Mouse (Mus musculus) urinary bladder, postnatal 14 days (tissue): Measurements from ENCODE around the gene Inafm1.
"Not testable (repeated sequence)": the region's sequence is repeated elsewhere in the genome, so short reads cannot be mapped to it uniquely, and the experiment has no call there.

Experiments
- DNase-seq: peaks from one replicate; pipeline ENCODE4 v3.0.0; 2021; ENCODE audit warnings: low spot score

Inafm1 gene

GRCm38 (mm10) chr7:16297616-16298015 lies 24.2 kb upstream of the Inafm1 start:
- no peak for DNase-seq

GRCm38 (mm10) chr7:16296766-16297390 lies 23.5 kb upstream of the Inafm1 start:
- peak; percentile 92 for DNase-seq

DNA sequence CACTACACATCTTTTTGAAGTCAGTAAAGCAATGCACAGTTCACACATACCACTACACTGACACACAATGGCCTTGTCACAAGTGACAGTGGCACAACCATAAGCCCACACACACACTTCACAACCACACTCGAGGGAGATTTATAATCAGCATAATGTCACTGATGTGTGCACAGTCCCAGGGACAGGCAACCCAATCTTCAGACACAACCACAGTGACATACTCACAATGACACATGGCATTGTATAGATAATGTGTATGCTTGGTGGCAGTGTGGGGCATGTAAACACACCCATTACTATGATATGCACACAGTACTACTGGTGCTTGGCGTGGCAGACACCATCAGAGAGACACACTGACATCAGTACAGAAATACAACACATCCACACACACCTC lies 22.7 kb upstream of the Inafm1 start:
- no peak for DNase-seq

GRCm38 (mm10) chr7:16295321-16295900 lies 22.0 kb upstream of the Inafm1 start:
- peak; percentile 83 for DNase-seq

GRCm38 (mm10) chr7:16294837-16295236 lies 21.4 kb upstream of the Inafm1 start:
- DNase-seq = peak; percentile 95

GRCm38 (mm10) chr7:16294346-16294745 lies 20.9 kb upstream of the Inafm1 start:
- DNase-seq = no peak

DNA sequence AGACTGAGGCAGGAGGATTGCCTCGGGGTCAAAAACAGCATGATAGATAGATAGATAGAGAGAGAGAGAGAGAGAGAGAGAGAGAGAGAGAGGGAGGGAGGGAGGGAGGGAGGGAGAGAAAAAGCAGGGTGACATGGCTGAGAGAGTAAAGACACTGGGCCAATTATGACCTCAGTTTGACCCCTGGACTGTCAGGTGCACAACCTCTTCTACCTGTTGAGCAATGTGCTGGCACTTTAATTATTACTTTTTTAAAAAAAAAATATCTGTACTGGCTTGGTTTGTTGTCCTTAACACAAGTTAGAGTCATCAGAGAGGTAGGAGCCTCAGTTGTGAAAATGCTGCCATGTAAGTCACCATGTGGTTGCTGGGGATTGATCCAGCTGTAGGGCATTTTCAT lies 14.4 kb upstream of the Inafm1 start:
- no peak for DNase-seq

DNA sequence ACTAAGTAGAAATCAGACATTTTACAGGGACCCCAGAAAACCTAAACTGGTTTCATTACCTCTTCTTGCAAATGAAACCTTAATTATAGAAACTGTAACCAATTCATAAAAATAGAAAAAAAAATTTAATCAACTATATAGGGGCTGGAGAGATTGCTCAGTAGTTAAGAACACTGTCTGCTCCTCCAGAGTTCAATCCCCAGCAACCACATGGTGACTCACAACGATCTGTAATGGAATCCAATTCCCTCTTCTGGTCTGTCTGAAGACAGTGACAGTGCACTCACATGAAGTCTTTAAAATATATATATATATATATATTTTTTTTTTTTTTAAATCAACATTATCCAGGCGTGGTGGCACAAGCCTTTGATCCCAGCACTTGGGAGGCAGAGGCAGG lies 13.6 kb upstream of the Inafm1 start:
- no peak for DNase-seq

DNA sequence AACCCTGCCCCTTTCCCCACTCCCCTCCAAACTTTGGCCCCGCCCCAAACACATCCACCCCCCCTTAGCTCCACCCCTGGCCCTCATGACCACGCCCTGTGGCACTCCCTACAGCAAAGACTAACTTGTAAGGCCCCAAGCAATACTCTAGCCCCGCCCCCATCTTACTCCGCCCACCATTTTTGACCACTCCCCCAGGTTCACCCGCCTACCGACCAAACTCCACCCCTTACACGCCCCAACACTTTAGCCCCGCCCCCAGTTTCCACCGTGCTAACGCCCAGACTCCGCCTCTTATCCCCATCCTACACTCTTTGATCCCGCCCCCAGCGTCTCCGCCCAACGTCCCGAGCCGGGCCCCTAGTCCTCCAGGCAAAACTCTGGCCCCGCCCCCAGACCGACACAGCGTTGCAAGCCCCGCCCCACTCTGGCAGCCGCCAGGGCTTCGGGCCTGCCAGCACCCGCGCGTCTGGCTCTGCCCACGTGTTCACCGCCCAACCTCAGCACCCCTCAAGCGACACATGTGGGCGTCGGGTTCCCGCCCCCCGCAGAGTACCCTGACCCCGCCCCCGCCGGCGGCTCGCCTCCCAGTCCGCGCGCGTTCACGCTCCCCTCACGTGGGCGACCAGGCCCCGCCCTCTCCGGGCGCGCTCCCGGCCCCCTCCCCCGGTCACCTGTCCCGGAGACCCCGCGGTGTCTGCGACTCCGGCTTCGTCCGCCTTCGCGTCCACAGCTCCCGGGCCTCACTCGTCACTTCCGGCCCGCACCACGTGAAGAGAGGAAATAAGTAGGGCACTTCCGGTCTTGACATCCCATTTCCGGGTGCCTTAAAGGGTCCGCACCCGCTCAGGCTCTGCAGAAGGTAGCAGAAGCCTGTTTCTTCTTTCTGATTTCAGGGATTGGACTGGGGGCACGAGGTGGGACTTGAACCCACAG lies 12.9 kb upstream of the Inafm1 start, which contains the start of gene Ccdc9:
Gene Ccdc9, minus strand, starts transcription at position 770 of the 936 bp plus-strand sequence.
- peak; percentile 100 for DNase-seq

DNA sequence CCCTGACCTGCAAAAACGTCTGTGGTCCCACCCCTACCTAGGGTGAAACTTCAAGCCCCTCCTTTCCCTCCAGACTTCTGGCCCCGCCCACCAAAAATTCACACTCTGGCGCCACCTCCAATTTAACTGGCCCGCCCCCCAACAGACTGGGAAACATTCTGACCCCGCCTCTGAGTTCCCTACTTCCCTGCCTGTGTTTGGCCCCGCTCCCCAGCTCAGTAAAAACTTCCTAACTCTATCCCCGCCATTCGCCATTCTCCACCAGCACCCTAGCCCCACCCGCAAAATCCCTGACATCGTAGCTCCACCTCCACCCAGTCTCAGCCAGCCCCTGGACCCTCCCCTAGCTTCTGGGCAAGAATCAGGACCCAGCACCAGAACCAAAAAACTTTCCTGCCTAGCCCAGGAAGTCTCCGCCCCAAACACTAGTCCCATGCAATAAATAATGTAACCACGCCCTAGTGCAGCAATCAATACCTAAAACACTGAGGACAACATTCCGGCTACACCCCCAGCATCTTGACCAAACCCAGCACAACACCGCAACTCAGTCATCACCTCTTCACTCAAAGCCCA lies 12.1 kb upstream of the Inafm1 start:
- DNase-seq = peak; percentile 82

- no peak for DNase-seq
Measured at GRCm38 (mm10) chr7:16284904-16285303, 11.5 kb upstream of the Inafm1 start.

DNA sequence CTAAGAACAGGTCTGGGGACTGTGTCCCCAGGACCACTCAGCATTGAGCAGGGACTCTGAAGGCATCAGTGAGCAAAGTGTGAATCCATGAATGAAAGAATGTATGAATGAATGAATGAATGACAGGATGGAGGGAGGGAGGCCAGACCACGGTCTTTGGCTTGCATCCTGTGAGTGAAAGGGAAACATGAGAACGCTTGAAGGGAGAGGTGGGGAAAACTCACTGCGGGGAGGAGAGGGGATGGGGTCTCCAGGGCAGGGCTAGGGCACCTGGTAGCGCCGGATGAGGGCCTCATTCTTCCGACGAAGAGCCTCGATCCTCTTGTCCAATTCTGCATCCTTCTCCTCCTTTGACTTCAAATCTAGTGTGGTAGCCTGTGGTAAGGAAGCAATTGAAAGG lies 10.6 kb upstream of the Inafm1 start:
- no peak for DNase-seq

- DNase-seq = no peak
Measured at GRCm38 (mm10) chr7:16282334-16282733, 8.9 kb upstream of the Inafm1 start.

DNA sequence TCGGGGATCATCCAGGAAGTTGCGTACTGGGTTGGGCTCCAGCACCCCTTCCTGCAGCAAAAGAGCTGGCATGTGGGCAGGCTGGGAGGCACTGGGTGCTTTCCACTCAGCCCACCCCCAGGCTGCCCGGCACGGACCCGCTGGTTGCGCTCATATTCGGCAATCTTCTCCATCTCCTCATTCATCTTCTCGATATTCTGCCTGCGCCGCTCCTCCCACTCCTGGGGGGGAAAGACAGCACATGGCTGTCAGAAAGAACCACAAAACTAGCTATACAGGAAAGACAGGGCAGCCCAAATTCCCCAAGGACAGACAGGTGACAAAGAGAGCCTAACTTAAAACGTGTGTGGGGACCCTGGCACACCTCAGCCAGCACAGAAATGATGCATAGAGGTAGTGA lies 7.3 kb upstream of the Inafm1 start:
- DNase-seq = no peak

DNA sequence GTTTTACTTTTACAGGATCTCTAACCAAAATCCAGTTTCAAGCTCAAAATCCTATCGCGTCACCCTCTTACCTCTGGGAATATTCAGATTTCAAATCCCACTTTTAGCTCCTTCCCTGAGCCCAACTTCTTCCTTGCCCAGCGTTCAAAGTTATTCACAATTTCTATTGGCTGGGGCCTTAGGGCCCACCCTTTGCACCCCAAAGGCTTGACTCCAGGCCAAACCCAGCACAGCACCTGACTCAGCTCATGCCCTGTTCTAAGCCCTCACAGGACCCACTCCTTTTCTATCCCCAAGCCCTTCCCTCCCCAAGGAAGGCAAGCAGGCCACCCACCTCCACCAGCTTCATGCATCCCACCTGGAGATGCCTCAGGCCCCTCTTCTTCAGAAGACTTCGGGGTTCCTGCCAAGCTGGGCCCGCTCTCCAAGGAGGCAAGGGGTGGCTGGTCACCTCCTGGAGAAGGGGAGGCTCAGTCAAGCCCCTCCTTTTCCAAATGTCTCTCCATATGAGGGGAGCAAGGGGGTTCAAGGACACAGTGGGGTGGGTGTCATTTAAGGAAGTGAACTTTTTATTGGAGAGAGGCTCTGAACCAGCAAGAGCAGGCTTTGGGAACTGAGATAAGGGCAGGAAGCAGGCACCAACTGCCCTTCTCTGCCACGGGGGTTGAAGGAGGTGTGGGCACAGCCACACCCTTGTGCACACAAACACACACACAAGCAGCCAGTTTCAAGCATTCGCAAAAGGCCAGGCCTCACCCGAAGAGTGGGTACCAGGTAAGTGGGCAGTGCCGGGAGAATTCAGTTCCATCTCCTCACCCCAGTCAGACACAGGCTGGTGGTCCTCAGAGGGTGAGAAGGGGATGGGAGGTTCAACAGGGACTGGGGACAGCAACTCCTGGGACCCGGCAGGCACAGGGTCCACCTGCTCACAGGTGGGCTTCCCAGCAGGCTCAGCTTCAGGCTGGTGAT lies 1.8 kb upstream of the Inafm1 start:
- no peak for DNase-seq

GRCm38 (mm10) chr7:16273766-16274140 lies 336 bp upstream of the Inafm1 start:
- DNase-seq = peak; percentile 63

GRCm38 (mm10) chr7:16272681-16273080 lies 736 bp downstream of the Inafm1 start:
- peak; percentile 73 for DNase-seq

DNA sequence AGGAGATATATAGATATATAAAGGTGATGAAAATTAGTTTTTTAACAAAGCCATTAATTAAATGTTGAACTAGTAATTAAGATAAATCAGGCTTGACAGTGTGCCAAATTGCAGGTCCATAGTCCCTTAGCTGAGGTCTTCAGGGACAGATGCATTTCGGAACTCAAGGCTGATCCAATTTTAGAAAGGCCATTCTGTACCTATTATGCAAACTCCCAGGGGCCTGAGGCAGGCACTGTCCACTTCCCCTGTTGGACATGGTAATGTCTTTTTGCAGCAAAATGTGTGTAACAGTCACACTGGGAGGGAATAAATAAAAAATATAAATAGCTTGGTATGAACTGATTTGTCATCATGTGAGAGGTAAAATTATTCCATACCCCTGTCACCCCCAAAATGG lies 2.3 kb downstream of the Inafm1 start:
- DNase-seq = no peak

- DNase-seq = not testable (repeated sequence)
Measured at GRCm38 (mm10) chr7:16266593-16266992, 6.8 kb downstream of the Inafm1 start.

DNA sequence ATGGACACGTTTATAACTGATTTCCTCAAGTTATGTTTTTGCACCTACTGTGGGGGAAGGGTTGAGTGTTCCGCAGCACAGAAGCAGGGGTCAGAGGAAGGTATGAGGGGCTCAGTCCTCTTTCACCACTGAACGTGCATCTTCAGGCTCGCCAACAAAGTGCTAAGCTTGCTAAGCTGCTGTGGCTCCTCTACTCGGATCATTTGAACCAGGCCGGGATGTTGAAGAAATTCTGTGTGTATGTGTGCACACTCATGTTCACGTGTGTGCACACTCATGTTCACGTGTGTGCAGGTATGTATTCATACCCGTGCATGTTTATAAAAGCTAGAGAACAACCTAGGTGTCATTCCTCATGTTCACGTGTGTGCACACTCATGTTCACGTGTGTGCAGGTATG lies 7.6 kb downstream of the Inafm1 start:
- DNase-seq = no peak

GRCm38 (mm10) chr7:16263843-16264242 lies 9.6 kb downstream of the Inafm1 start:
- no peak for DNase-seq
